Mouse (Mus musculus): ENCODE measurements around the gene Hdac9. TPM values are rescaled to one million over a fixed set of nuclear protein-coding genes. Genes with fewer than 3 reads are reported as not detected.

Gene Hdac9
- polyA plus RNA-seq, 1 experiment, result not detected

DNA sequence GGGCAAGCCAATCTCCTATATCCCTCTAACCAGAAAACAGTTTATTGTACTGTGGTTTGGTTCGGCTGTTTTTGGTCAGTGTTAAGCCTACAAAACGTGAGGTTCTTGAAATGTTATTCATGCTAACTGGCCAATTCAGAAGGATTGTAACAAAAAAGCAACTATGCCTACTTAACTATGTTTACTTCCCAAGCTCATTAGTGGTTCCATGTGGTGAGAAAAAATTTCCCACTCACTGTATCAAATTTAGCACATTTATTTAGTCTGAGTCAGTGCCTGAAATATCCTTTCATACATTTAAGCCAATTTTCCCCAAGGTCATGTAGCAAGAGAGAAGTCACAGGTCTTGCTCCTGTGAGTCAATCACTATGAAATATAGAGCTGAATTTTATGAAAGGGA is 42.0 kb downstream of the Hdac9 start:
- Histone ChIP-seq H3K4me3 (replicated peaks) (no peak overlapping the region), H3K9me3 (no peaks in the 10 kb centered on the region), H3K4me1 (no peaks in the 10 kb centered on the region), H3K27me3 (replicated peaks) (no peaks in the 10 kb centered on the region), H3K36me3 (replicated peaks; ENCODE audit: low read length) (no peaks in the 10 kb centered on the region)
- TF ChIP-seq FLI1 (IDR thresholded peaks at IDR 0.05; ENCODE audit: low read length), result no peak

DNA sequence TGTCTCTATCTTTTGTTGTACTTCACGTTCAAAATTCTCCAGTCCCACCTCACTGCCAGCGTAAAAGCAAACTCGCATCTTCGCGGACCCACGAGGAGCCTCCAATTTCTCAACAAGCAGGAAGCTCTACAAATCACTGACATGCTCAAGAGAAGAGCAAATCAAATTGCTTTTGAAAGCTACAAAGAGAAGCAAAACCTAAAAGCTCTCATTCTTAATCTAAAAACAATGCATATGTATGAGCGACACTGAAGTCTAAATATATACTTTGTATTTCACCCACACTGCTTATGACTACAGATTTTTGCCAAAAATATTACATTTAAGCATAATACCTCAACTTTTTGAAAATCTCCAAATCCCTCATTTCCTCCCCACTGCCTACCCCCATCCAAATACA is 45.9 kb downstream of the Hdac9 start:
- no peaks in the 10 kb centered on the region for H3K36me3 ChIP-seq (replicated peaks; ENCODE audit: low read length)
- H3K4me3 ChIP-seq (replicated peaks), result no peak overlapping the region
- no peaks in the 10 kb centered on the region for H3K9me3 ChIP-seq
- no peaks in the 10 kb centered on the region for H3K4me1 ChIP-seq
- no peaks in the 10 kb centered on the region for H3K27me3 ChIP-seq (replicated peaks)
- TF ChIP-seq GATA1 (IDR thresholded peaks at IDR 0.05; ENCODE audit: borderline replicate concordance, low read length) (no peak), FLI1 (IDR thresholded peaks at IDR 0.05; ENCODE audit: low read length) (no peak)

DNA sequence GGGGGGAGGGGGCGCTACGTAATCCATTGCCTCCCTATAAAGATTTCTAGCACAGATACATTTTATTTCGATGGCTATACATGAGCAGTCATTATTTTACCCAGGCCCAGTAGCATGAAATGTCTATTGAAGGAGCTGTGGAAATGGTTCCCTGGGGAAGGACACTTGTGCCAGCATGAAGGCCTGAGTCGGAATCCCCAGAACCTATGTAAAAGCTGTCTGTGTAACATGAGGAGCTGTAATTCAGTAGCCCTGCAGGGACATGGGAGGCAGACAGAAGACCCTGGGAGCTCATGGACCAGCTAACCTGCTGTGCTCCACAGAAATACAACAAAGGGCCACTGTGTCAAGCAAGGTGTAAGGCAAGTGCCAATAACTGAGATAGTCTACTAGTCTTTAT is 75.7 kb downstream of the Hdac9 start:
- no peak overlapping the region for H3K4me3 ChIP-seq (replicated peaks)
- H3K4me1 ChIP-seq, result no peaks in the 10 kb centered on the region
- H3K27me3 ChIP-seq (replicated peaks), result no peaks in the 10 kb centered on the region
- no peaks in the 10 kb centered on the region for H3K36me3 ChIP-seq (replicated peaks; ENCODE audit: low read length)
- no peaks in the 10 kb centered on the region for H3K9me3 ChIP-seq
- TF ChIP-seq GATA1 (IDR thresholded peaks at IDR 0.05; ENCODE audit: borderline replicate concordance, low read length), result no peak

DNA sequence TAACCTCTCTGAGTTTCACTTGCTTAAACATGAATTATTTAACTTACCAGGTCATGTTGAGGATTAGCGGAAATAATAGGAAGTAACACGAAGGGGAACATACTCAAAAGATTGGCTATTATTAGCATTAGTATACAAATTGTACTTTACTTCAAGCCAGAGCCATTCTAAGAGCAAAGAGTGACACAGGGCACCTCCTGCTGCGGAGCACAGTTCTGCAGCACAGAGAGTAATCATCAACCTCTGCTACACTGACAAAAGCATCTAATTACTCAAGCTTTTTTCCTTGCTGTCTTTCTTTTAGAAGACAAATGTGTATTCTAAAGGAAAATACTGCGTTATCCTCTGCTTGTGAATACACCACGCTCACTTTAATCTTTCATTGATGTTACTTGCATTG is 79.6 kb downstream of the Hdac9 start:
- no peaks in the 10 kb centered on the region for H3K36me3 ChIP-seq (replicated peaks; ENCODE audit: low read length)
- no peaks in the 10 kb centered on the region for H3K4me1 ChIP-seq
- no peaks in the 10 kb centered on the region for H3K9me3 ChIP-seq
- TF ChIP-seq GATA1 (IDR thresholded peaks at IDR 0.05; ENCODE audit: borderline replicate concordance, low read length) (no peak), FLI1 (IDR thresholded peaks at IDR 0.05; ENCODE audit: low read length) (no peak)
- H3K27me3 ChIP-seq (replicated peaks), result peaks cover 1% of the 10 kb centered on the region
- no peak overlapping the region for H3K4me3 ChIP-seq (replicated peaks)

DNA sequence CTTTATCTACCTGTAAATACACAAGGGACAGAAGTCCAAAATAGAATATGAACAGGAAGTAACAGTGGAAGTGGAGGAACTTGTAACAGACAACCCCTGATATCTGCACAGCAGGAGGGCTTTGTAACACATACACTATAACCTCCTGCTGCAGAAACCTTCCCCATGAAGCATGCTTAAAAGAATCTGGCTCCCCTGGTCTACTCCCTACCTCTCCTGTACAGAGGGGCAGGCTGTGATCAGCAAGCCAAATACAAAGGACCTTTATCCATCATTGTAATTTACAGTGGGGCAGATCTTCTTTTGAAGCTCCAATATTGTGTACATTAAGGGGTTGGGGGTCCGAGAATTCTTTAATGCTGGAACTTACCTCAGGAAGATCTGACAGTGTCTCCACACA is 80.0 kb downstream of the Hdac9 start:
- H3K4me3 ChIP-seq (replicated peaks), result no peak overlapping the region
- no peaks in the 10 kb centered on the region for H3K4me1 ChIP-seq
- no peaks in the 10 kb centered on the region for H3K36me3 ChIP-seq (replicated peaks; ENCODE audit: low read length)
- no peaks in the 10 kb centered on the region for H3K9me3 ChIP-seq
- no peak for TF ChIP-seq GATA1 (IDR thresholded peaks at IDR 0.05; ENCODE audit: borderline replicate concordance, low read length)
- no peak for TF ChIP-seq FLI1 (IDR thresholded peaks at IDR 0.05; ENCODE audit: low read length)
- peaks cover 1% of the 10 kb centered on the region for H3K27me3 ChIP-seq (replicated peaks)

DNA sequence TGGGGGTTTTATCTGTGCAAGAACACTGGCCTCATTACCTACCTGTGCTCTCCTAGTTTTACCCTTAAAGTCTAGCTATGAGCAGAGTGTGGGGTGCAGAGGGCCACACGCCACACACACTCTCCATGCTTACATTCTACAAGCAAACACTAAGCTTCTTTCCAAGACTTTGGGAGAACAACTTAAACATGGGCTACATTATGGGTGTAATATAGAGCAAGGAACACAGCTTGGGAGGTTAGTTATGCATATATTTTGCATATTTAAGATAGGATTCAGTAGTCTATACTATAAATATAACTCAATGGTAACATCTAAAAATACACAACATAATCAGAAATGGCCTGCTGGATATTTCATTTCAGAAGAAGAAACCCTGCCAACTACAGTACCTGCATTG is 80.8 kb downstream of the Hdac9 start:
- peaks cover 1% of the 10 kb centered on the region for H3K27me3 ChIP-seq (replicated peaks)
- H3K36me3 ChIP-seq (replicated peaks; ENCODE audit: low read length), result no peaks in the 10 kb centered on the region
- TF ChIP-seq FLI1 (IDR thresholded peaks at IDR 0.05; ENCODE audit: low read length), result no peak
- no peak for TF ChIP-seq GATA1 (IDR thresholded peaks at IDR 0.05; ENCODE audit: borderline replicate concordance, low read length)
- H3K9me3 ChIP-seq, result no peaks in the 10 kb centered on the region
- H3K4me1 ChIP-seq, result no peaks in the 10 kb centered on the region
- no peak overlapping the region for H3K4me3 ChIP-seq (replicated peaks)

DNA sequence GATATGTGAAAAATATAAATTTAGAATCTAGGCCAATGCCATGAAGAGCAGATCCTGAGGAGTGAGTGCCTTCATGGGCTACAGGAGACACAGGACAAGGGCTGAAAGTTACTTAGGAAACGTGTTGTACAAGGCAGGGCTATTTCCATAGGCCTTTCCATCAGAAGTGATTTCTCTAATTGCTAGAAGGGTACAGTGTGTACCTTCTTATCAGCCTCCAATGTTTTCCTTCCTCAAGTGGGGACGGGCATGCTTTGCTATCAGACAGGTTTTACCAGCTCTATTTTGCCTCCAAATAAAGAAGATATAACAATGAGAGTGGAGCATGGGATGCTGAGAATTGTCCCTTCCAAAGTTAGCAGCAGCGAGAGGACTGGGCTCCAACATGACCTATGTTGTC is 81.4 kb downstream of the Hdac9 start:
- peaks cover 1% of the 10 kb centered on the region for H3K27me3 ChIP-seq (replicated peaks)
- no peak overlapping the region for H3K4me3 ChIP-seq (replicated peaks)
- no peaks in the 10 kb centered on the region for H3K4me1 ChIP-seq
- no peaks in the 10 kb centered on the region for H3K36me3 ChIP-seq (replicated peaks; ENCODE audit: low read length)
- H3K9me3 ChIP-seq, result no peaks in the 10 kb centered on the region
- TF ChIP-seq GATA1 (IDR thresholded peaks at IDR 0.05; ENCODE audit: borderline replicate concordance, low read length), result no peak
- no peak for TF ChIP-seq FLI1 (IDR thresholded peaks at IDR 0.05; ENCODE audit: low read length)

DNA sequence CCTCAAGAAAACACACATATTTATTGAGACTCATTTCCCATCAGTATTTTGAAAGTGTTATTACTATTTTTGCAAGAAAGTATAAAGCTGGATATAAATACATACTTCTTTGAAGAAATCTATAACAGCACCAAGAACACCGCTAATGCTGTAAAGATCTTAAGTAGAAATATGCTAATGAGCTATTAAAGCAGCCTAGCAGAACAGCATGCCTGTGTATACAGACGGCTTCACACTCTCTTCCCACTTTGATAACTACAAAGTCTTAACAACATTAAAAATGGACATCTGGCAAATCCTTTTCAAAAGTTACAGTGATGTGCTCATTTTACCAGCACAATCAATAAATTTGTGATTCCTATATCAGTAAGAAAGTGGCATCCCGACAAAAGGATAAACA is 88.2 kb downstream of the Hdac9 start:
- Histone ChIP-seq H3K4me1 (no peaks in the 10 kb centered on the region), H3K4me3 (replicated peaks) (no peak overlapping the region), H3K9me3 (no peaks in the 10 kb centered on the region), H3K27me3 (replicated peaks) (no peaks in the 10 kb centered on the region), H3K36me3 (replicated peaks; ENCODE audit: low read length) (no peaks in the 10 kb centered on the region)
- TF ChIP-seq GATA1 (IDR thresholded peaks at IDR 0.05; ENCODE audit: borderline replicate concordance, low read length), result no peak
- no peak for TF ChIP-seq FLI1 (IDR thresholded peaks at IDR 0.05; ENCODE audit: low read length)

DNA sequence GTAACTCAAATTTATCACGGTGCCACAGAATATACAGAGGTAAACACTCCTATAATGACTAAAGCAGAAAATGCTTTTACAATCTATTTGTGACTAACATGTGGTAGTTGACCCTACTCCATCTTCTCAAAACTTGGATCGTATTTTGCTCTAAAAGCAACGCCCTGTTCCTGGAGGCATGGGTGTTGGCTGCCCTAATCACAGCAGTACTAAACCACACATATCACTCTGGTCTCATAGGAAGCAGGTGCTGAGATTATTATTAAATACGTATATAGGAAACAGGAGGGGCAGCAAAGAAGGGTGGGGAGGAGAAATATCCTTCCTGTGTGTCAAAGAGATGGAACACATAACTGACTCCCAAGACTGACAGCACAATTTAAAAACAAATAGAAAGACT is 90.0 kb downstream of the Hdac9 start:
- Histone ChIP-seq H3K4me3 (replicated peaks) (no peak overlapping the region), H3K36me3 (replicated peaks; ENCODE audit: low read length) (no peaks in the 10 kb centered on the region)

DNA sequence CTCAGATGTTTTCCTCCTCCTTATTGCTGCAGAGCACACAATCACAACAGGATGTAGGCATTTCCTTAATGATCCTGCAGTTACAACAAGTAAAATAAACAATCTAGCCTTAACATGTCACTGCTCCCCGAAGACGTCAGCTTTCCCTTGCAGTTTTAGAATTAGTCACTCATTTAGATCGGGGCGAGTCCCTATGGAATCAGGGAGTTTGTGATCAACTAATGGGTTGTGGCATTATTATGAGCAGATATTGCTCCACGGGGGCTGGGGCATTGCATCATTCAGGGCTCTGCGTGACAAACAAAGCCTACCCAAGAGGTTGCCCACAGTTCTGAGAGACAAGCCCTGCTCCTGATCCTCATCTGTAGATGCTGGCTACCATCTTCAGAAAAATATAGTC is 96.7 kb downstream of the Hdac9 start:
- no peaks in the 10 kb centered on the region for H3K9me3 ChIP-seq
- no peak overlapping the region for H3K4me3 ChIP-seq (replicated peaks)
- TF ChIP-seq FLI1 (IDR thresholded peaks at IDR 0.05; ENCODE audit: low read length) (no peak), GATA1 (IDR thresholded peaks at IDR 0.05; ENCODE audit: borderline replicate concordance, low read length) (no peak)
- H3K4me1 ChIP-seq, result peaks cover 11% of the 10 kb centered on the region
- no peaks in the 10 kb centered on the region for H3K27me3 ChIP-seq (replicated peaks)
- H3K36me3 ChIP-seq (replicated peaks; ENCODE audit: low read length), result no peaks in the 10 kb centered on the region

More for the DNA sequence above, 90.0 kb downstream of the Hdac9 start:
- no peak for TF ChIP-seq FLI1 (IDR thresholded peaks at IDR 0.05; ENCODE audit: low read length)
- TF ChIP-seq GATA1 (IDR thresholded peaks at IDR 0.05; ENCODE audit: borderline replicate concordance, low read length), result no peak
- Histone ChIP-seq H3K9me3 (no peaks in the 10 kb centered on the region), H3K27me3 (replicated peaks) (no peaks in the 10 kb centered on the region), H3K4me1 (no peaks in the 10 kb centered on the region)
